Mouse (Mus musculus) liver, embryonic 11.5 days (tissue): ENCODE results near the gene Kcne1l. TPM values are rescaled to one million over a fixed set of nuclear protein-coding genes. Genes with fewer than 3 reads are reported as not detected.

Experiments
- ATAC-seq: fragments of 200-750 bp; cut with Nextera tagmentation; replicated peaks from 2 replicates; pipeline ENCODE4 v1.8.0; 2017; ENCODE audit warnings: moderate number of reproducible peaks, mild to moderate bottlenecking, moderate TSS enrichment, moderate library complexity; ENCODE audit not compliant: low FRiP score
- DNase-seq: peaks from one replicate; pipeline ENCODE4 v3.0.0-alpha.2; 2017; ENCODE audit warnings: low spot score
- H3K27ac ChIP-seq: fragments of 300-500 bp; sonication (generic); 2 replicates; pipeline ENCODE4 v1.5.1; 2014; ENCODE audit warnings: mild to moderate bottlenecking, low read depth, low read length, control low read depth
- H3K27me3 ChIP-seq: fragments of 300-500 bp; sonication (generic); replicated peaks from 2 replicates; pipeline ENCODE4 v1.6.1; 2014; ENCODE audit warnings: low read length, mixed read lengths; ENCODE audit not compliant: control insufficient read depth, insufficient read depth
- H3K36me3 ChIP-seq: fragments of 300-500 bp; sonication (generic); 2 replicates; pipeline ENCODE4 v1.6.1; 2014; ENCODE audit warnings: mild to moderate bottlenecking, low read length, moderate library complexity, mixed read lengths; ENCODE audit not compliant: control insufficient read depth, insufficient read depth
- H3K4me1 ChIP-seq: fragments of 300-500 bp; sonication (generic); replicated peaks from 2 replicates; pipeline ENCODE4 v1.6.1; 2014; ENCODE audit warnings: low read length, mixed read lengths; ENCODE audit not compliant: control insufficient read depth, insufficient read depth
- H3K4me2 ChIP-seq: fragments of 300-500 bp; sonication (generic); 2 replicates; pipeline ENCODE4 v1.6.1; 2014; ENCODE audit warnings: mild to moderate bottlenecking, control low read depth, moderate library complexity
- H3K4me3 ChIP-seq: fragments of 300-500 bp; sonication (generic); 2 replicates; pipeline ENCODE4 v1.5.1; 2014; ENCODE audit warnings: low read depth, low read length, control low read depth
- H3K9ac ChIP-seq: fragments of 300-500 bp; sonication (generic); 2 replicates; pipeline ENCODE4 v1.6.1; 2014; ENCODE audit warnings: low read depth, low read length, control low read depth
- H3K9me3 ChIP-seq: fragments of 300-500 bp; sonication (generic); 2 replicates; pipeline ENCODE4 v1.6.1; 2016; ENCODE audit warnings: low read length, inconsistent platforms, mixed read lengths; ENCODE audit not compliant: control insufficient read depth
- WGBS: fragments of 180-500 bp; shearing (Covaris S2); extraction: QIAGEN DNeasy Blood & Tissue Kit; methylation state at CpG from one replicate; pipeline ENCODE4 v1.1.7; 2014; 5-methylcytosine and 5-hydroxymethylcytosine counted together
- polyA plus RNA-seq: library from polyadenylated mRNA; unstranded; fragments of >200 nt; fragmentation: Nextera tagmentation; extraction: Ambion mirVana; gene quantifications from 2 replicates; pipeline ENCODE4 v1.2.1, GENCODE M21; 2014

The Kcne1l gene
- polyA plus RNA-seq = 4.3 and 4.4 TPM in 2 replicates

DNA sequence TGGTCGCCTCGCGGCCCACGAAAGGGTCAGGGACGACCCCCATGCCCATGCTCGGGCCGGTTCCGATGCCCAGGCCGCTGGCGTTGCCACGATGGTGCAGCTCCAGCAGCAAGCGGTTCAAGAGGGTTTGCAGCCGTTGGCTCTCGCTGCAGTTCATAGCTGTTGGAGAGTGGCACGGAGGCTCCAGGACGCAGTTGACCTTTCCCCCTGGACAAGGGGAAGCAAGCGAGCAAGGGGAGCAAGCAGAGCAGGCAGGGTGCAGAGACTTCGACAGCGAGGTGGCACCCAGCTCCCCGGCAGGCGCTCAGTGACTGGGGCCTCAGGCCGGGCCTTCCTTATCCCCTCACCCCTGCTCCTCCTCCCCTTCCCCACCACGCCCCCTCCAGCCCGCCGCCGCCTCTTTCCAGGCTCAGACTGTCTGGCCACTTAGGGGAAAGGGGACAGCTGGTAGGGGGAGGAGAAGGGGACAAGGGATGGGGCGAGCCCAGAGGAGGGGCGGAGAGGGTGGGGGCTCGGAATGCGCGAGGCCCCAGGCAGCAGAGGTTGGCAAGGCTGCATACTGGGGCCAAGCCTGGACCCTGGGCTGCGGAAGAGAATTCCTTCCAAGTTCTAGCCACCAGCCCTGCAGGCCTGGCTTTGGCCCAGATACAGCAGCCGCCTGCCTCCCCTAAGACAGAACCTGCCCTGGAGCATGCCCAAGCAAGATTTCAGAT, at the start of gene Kcne1l:
Kcne1l (minus strand) TSS at position 426 of the 713 bp plus-strand sequence.
- H3K4me1 ChIP-seq = no peaks in the 10 kb centered on the region
- H3K27me3 ChIP-seq = peaks cover 37% of the 10 kb centered on the region

GRCm38 (mm10) chrX:142336207-142336606, 30.1 kb upstream of the Kcne1l start:
- Histone ChIP-seq H3K4me1 (no peaks in the 10 kb centered on the region), H3K4me2 (no peak overlapping the region), H3K4me3 (no peak overlapping the region), H3K36me3 (no peaks in the 10 kb centered on the region; the same call in 1 of the 2 replicates), H3K27ac (no peak overlapping the region), H3K9me3 (no peaks in the 10 kb centered on the region), H3K9ac (no peak overlapping the region), H3K27me3 (no peaks in the 10 kb centered on the region)
- 89% methylated on average over 6 of the region's 6 CpGs for WGBS
- DNase-seq (no peak), ATAC-seq (no peak)

More for the DNA sequence above, at the start of gene Kcne1l:
- Histone ChIP-seq H3K9ac (no peak within 1 kb of the TSS), H3K4me3 (0 out of 2 replicates have a peak within 1 kb of the TSS, but pooled peaks have one; percentile 21), H3K4me2 (peak within 1 kb of the TSS; percentile 54), H3K9me3 (no peaks in the 10 kb centered on the region), H3K36me3 (no peaks in the 10 kb centered on the region), H3K27ac (no peak within 1 kb of the TSS)
- ATAC-seq (no peak; the same call in 1 of the 2 replicates), DNase-seq (peak; percentile 39)
- 24% methylated on average over 28 of the region's 33 CpGs for WGBS

DNA sequence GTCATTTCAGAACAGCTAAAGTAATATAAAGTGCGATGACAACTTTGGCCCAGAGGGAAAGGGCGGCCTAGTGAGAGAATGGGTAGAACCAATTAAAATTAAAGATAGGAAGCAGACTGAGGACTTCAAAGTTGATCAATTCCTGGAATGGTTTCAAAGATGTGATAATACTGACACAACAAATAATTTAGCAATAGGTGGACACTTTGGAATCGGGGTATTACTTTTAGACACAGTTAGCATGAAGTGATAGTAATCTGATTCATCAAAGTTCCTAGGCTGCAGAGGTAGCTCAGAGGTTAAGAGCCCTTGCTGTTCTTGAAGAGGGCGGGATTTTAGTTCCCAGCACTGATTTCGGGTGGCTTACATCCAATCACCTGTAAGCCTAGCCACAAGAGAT, 29.4 kb upstream of the Kcne1l start:
- no peaks in the 10 kb centered on the region for H3K4me1 ChIP-seq
- H3K9ac ChIP-seq = no peak overlapping the region
- no peaks in the 10 kb centered on the region for H3K9me3 ChIP-seq
- H3K4me3 ChIP-seq = no peak overlapping the region
- no peak for ATAC-seq
- DNase-seq = no peak
- no peak overlapping the region for H3K27ac ChIP-seq
- no peak overlapping the region for H3K4me2 ChIP-seq
- H3K36me3 ChIP-seq = no peaks in the 10 kb centered on the region; the same call in 1 of the 2 replicates
- 90% methylated on average over 5 of the region's 5 CpGs for WGBS
- H3K27me3 ChIP-seq = no peaks in the 10 kb centered on the region

DNA sequence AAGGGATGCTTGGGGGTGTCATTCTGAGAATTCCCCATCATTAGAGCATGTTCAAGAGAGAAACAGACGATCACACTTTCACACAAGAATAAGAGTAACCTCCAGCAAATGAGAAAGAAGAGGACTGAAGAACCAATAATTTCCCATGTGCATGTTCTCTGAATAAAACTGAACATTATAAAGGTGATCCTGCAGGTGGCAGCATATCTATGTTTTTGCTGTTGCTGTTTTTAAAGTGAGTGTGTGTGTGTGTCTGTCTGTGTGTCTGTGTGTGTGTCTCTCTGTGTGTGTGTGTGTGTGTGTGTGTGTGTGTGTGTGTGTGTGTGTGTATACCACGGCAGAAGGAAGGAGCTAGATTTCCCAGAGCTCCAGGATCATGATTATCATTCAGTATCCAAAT, 19.7 kb upstream of the Kcne1l start:
- no peaks in the 10 kb centered on the region for H3K27me3 ChIP-seq
- no peak overlapping the region for H3K9ac ChIP-seq
- WGBS = 85% methylated on average over 2 of the region's 2 CpGs
- DNase-seq (no peak), ATAC-seq (no peak)
- no peak overlapping the region for H3K27ac ChIP-seq
- no peak overlapping the region for H3K4me2 ChIP-seq
- H3K4me1 ChIP-seq = no peaks in the 10 kb centered on the region
- no peaks in the 10 kb centered on the region for H3K9me3 ChIP-seq
- H3K36me3 ChIP-seq = no peaks in the 10 kb centered on the region
- H3K4me3 ChIP-seq = no peak overlapping the region

GRCm38 (mm10) chrX:142316106-142316505, 10.0 kb upstream of the Kcne1l start:
- Histone ChIP-seq H3K27ac (no peak overlapping the region), H3K4me2 (no peak overlapping the region), H3K27me3 (no peaks in the 10 kb centered on the region), H3K9me3 (no peaks in the 10 kb centered on the region), H3K4me1 (no peaks in the 10 kb centered on the region), H3K9ac (no peak overlapping the region), H3K4me3 (no peak overlapping the region), H3K36me3 (no peaks in the 10 kb centered on the region)
- ATAC-seq (no peak), DNase-seq (no peak)
- WGBS = 78% methylated on average over 9 of the region's 9 CpGs

DNA sequence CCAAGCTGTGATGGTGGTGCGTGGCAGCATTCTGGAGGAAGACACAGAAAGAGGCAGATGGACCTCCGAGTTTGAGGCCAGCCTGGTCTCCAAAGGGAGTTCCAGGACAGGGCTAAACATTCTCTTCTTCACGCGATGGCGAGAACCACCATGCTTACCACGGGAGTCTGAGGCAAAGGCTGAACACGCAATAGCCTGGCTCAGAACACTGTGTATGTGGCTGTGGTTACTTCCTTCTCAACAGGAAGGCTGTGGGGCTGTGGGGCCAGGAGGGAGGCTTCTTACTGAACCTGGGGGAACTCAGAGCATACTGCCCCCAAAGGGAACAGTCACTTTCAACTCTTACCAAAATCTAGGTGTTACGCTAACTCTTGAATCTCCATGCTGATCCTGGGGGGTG, 9.2 kb upstream of the Kcne1l start:
- H3K9ac ChIP-seq = no peak overlapping the region
- WGBS = 79% methylated on average over 8 of the region's 8 CpGs
- DNase-seq = no peak
- no peak overlapping the region for H3K4me3 ChIP-seq
- H3K27ac ChIP-seq = no peak overlapping the region
- H3K4me2 ChIP-seq = no peak overlapping the region
- no peaks in the 10 kb centered on the region for H3K36me3 ChIP-seq
- no peaks in the 10 kb centered on the region for H3K4me1 ChIP-seq
- H3K27me3 ChIP-seq = no peaks in the 10 kb centered on the region
- H3K9me3 ChIP-seq = no peaks in the 10 kb centered on the region
- no peak for ATAC-seq

- DNase-seq (peak; percentile 47), ATAC-seq (no peak)
- Histone ChIP-seq H3K27ac (no peak overlapping the region), H3K4me1 (no peaks in the 10 kb centered on the region), H3K4me2 (no peak overlapping the region), H3K27me3 (no peaks in the 10 kb centered on the region), H3K9me3 (no peaks in the 10 kb centered on the region), H3K9ac (no peak overlapping the region), H3K4me3 (no peak overlapping the region), H3K36me3 (no peaks in the 10 kb centered on the region)
- WGBS = 45% methylated on average over 11 of the region's 11 CpGs
Observed at GRCm38 (mm10) chrX:142314307-142315024, 8.4 kb upstream of the Kcne1l start.

DNA sequence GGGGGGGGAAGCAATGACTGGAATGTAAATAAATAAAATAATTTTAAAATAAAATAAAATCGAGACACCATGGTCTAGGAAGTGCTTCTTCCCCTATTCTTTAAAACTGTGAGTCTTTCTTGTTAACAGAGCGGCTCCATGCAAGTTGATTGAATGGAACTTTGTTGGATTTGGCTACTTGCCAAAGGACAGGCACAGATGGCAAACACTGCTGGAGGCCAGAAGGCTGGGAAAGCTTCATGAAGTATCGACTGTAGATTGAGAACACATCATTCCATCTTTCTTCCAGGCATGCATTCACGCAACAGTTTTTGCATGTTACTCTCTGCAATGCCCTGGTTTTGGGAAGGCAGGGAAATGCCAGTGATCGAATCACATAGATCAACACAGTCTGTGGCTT, 4.3 kb upstream of the Kcne1l start:
- Histone ChIP-seq H3K27ac (no peak overlapping the region), H3K9me3 (no peaks in the 10 kb centered on the region), H3K4me3 (no peak overlapping the region), H3K27me3 (peaks cover 25% of the 10 kb centered on the region), H3K9ac (no peak overlapping the region), H3K36me3 (no peaks in the 10 kb centered on the region), H3K4me2 (no peak overlapping the region), H3K4me1 (no peaks in the 10 kb centered on the region)
- ATAC-seq (no peak), DNase-seq (no peak)
- WGBS = 71% methylated on average over 5 of the region's 5 CpGs
